Mouse (Mus musculus): ENCODE results near the gene Tmco3.

GRCm38 (mm10) chr8:13301036-13301435 is 13.0 kb downstream of the Tmco3 start:
- no peak for TF ChIP-seq CTCF (IDR thresholded peaks at IDR 0.05; ENCODE audit: insufficient read depth, low read length)
- TF ChIP-seq POLR2A (IDR thresholded peaks at IDR 0.05; ENCODE audit: borderline replicate concordance, extremely low read depth, low read depth, low read length), result no peak
